Mouse (Mus musculus) T-helper 1 cell (primary cell): Measurements from ENCODE around the gene C1qb.

Experiments used
- in situ Hi-C: fragments of 300-600 bp; cut with MboI, MseI; formaldehyde crosslinking; loops from one replicate; pipeline ENCODE4 v1.15.1; 2025; ENCODE audit warnings: high pct_unique_total_duplicates

Gene C1qb

DNA sequence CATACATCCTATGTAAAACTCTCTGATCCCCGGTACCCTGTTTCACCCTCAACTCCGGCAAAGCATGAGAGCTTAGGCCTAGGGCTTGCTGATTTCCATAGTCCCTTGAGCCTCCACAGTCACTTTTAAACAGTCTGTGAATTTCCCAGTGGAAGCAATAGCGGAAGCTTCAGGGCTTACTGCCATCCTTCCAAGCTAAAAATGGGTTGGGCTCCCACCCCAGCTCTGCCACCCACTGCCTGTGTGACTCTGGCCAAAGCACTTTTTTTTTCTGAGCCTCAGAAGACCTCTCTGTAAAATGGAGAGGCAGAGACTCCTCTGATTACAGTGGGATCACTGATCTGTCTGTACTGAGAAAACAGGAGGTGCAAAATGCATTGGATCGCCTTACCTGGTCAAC, 37.4 kb downstream of the C1qb start:
- in situ Hi-C loops: no loop called here

DNA sequence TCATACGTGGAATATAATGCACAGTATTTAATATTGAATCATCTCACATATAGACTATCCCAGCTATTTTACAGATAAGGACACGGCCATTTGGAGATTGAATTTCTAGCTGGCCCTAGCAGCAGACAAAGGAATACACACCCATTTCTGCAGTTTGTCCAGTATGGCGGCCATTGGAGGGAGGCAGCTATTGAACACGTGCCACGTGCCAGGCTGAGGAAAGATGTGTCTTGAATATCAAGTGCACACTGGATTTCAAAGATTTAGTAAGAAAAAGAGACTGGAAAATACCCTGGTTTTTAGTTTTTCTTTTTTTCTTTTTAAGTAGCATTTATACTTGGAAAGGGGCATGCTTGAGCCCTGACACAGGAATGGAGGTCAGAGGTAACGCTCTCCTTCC, 38.8 kb downstream of the C1qb start:
- in situ Hi-C loops: no loop called here

DNA sequence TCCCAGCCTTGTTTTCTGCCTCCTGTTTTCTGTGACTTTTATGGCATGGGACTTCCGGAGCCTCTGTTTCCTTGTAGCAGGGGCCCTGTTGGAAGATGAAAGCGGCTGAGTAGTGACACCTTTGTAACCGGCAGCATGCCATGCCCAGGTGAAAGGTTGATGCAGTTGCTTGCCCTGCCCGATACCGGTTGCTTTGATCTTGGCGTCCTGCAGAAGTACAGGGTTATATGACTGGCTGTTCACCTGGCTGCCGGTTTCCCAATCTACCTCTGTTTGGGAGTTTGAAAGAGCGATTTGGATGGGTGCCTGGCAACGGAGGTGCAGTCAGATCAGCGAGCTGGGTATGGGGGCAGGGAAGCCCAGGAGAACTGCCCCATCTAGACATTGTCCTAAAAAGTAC, 43.2 kb downstream of the C1qb start:
- in situ Hi-C loops: loop anchor here (5.0 kb wide), 1 partner anchor 161 kb away; no protein-coding TSS in a partner anchor

DNA sequence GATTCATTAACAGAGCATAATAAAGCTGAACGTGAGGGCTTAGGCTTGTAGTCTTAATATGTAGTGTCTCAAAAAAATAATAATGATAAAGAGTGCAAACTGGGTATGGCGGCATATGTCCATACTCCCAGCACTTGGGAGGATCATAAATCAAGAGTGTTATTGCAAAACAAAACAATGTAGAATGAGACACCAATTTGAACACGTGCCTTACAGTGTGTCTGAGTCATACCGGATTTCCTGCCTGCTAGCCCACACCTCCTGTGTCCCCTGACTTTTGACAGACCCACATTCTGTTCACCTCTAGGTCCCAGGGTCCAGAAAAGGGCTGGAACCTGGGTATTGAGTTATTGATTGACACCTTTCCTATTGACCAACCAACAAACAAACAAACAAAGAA, 44.0 kb downstream of the C1qb start:
- in situ Hi-C loops: loop anchor here (5.0 kb wide), 1 partner anchor 160 kb away; no protein-coding TSS in a partner anchor

- in situ Hi-C loops: loop anchor here (5.0 kb wide), 1 partner anchor 159 kb away; no protein-coding TSS in a partner anchor
These were observed 44.9 kb downstream of the C1qb start for GRCm38 (mm10) chr4:136841056-136841455.

- in situ Hi-C loops: no loop called here
These were observed 47.5 kb downstream of the C1qb start for GRCm38 (mm10) chr4:136838462-136838861.

DNA sequence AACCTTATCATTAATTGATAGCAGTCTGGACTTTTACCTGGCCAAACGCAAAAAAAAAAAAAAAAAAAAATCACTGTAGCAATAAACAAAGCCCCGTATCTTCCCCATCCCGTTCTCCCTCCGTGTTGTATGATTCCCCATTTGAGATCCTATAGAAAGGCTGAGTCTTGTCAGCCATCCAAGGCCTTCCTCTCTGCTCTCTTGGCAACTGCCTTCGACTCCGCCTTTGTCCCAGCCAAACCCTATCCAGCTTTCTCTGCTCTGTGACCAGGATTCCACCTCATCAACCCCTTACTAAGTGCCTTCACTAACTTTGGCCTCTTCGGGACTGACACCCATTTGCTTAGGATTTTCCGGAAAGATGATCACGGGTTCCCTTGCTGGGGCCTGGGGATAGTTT, 48.0 kb downstream of the C1qb start:
- in situ Hi-C loops: no loop called here

DNA sequence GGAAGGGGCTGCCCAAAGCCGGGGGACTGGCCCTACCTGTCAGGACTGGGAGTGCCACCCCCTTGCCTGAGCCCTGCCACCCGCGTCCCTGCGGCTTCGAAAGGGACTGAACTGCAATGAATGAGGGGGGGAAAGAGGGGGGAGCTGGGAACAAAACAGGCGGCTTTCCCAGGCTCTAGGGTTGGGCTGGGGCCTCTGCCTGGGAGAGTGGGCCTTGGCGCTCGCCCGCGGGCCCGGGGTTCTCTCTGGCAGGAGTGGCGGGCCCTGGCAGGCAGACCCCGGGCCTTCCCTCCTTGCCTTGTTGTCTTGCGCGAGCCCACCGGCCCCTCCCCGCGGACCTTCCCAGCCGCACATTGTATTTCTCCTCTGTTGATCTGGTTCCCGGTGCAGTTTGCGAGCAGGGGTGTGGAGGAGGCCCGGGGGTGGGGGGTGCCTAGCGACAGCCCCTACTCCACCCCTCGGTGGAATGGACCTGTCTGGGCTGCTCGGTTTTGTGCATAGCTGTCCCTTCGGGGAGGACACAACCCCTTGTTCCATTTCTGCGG, 49.5 kb downstream of the C1qb start:
- in situ Hi-C loops: no loop called here

- in situ Hi-C loops: no loop called here
These were observed 50.2 kb downstream of the C1qb start, which contains the start of gene Ephb2 for GRCm38 (mm10) chr4:136835621-136836386. Gene Ephb2 (minus strand): TSS chr4:136835988.

DNA sequence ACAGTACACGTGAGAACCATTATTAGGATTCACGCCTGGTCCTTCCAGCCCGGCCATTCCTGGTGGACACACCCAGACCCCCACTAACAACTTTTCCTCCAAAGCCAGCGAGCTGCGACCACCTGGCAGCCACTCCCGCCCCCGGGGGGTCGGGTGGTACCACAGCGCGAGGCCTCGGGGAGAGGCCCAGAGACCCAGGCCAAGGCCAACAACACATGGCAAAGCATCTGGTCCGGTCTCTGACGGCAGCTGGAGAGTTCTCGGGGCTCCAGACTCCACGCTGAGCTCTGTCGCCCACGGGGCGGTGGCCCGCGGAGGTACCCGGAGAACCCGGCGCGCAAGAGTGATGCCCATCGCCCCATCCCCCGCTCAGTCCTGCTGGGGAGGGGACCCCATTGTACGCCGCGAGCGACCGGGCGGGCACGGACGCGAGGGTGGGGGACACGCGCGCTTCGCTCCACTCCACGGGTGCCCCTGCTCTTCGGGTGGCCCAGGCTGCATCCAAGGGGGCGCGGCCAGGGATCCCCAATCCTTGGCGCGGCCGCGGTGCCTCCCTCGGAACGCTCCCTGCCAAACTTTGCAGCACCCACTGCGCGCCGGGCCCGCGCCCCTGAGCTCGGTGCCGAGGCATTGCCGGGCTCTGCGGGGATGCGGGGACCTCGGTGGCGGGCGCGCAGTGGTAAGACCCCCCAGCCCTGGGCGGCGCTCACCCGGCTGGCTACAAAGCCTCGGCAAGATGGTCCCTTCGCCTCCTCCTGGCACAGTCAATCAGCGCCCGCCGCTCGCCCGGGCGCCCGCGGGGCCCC, 51.0 kb downstream of the C1qb start:
- in situ Hi-C loops: no loop called here

DNA sequence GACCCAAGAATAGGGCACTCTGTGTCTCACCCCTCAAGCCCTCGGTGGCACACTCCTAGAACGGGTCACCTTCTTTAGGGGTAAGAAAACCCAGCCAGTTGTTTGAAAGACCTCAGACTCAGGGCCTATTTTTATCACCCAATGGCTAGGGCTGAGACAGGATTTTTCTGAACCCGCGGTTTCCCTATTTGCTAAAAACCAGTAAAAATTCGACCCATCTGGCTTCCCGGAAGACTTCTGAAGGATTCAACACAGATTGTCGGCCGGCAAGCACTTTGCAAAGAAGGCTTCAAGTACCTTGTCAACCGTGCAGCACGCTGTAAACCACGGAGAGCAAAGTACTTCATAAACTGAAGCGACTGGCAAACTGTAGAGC, 51.6 kb downstream of the C1qb start:
- in situ Hi-C loops: no loop called here

DNA sequence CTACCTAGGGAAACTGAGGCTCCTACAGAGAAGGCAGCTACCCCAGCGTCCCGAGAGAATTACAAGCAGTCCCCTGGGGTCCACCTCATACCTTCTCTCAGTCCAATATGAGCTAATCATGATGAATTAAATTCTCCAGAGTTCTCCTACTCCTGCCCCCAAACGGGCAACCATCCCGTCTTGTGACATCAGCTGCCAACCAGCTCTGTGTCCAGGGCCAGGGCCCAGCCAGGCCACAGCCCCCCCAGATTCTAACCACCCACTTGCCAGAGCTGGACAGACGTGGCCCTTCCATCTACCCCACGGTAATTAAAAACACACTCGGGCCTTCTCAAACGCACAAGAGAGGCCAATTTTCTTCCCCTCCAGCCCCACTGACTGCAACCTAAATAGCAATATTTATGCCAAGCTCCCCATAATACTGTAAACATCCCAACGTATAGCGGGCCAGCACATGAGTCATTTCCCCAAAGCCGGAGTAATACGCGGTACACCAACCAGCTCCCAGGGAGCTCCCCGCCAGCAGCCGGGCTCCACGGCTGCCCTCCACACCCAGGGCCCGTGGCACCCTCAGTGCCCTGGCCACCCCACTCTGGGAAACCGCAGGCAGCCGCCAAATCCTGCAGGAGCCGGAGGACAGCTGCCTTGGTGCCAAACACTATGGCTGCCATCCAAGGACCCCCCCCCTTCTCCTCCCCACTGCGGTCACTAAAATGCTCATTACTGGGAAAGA, 52.2 kb downstream of the C1qb start:
- in situ Hi-C loops: no loop called here

GRCm38 (mm10) chr4:136832559-136833232, 53.3 kb downstream of the C1qb start:
- in situ Hi-C loops: no loop called here

GRCm38 (mm10) chr4:136830272-136830823, 55.6 kb downstream of the C1qb start:
- in situ Hi-C loops: no loop called here
